Mouse (Mus musculus): ENCODE measurements at regions not wholly inside any gene's neighbourhood (a gene's known extent, or its start where the extent isn't known, plus 50 kb on each side); places are given as distances from the start of the nearest gene placed in this dataset.

DNA sequence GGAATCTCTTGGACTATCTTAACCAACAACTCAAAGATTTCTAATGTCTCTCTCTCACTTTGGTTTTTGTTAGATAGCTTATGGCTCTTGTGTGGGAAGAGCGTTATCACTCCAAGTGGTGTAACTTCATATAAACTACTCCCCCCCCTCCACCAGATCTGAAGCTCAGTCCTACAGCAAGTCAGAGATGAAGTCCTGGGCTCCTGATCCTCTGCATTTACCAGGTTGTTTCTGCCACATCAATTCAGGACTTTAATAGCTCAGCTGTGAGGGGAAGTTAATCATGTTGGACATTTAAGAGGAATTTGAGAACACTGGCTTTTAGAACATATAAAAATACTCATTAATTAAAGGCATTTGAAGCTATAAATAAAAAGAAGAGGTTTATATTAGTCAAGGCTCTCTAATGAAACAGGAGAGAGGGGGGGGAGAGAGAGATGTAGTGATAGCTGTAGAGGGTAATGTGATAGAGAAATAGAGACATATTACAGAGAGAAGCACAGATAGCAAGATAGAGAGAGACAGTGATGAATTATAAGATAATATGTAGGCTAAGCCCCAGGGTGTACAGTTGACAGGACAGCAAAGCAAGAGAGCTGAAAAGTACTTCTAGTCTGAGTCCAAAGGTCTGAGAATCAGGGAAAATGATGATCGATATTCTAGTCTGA lies 166.7 kb downstream of the Calcrl start:
- DNase-seq, result no peak
- no peaks in the 10 kb centered on the region for H3K27me3 ChIP-seq (ENCODE audit: control insufficient read depth, insufficient read depth, low read length)
- H3K36me3 ChIP-seq (ENCODE audit: control insufficient read depth, insufficient read depth, low read length), result no peaks in the 10 kb centered on the region
- H3K4me3 ChIP-seq (ENCODE audit: control insufficient read depth, insufficient read depth, low read length), result no peak overlapping the region
- no peak overlapping the region for H3K27ac ChIP-seq (ENCODE audit: control insufficient read depth, insufficient read depth, low read length)
- H3K4me1 ChIP-seq (replicated peaks; ENCODE audit: control insufficient read depth, insufficient read depth, low read length), result no peaks in the 10 kb centered on the region
- WGBS, result 98% methylated on average over 2 of the region's 2 CpGs
- no peak for TF ChIP-seq CTCF (IDR thresholded peaks at IDR 0.05; ENCODE audit: borderline replicate concordance, control insufficient read depth, extremely low read depth, insufficient read depth, low read length, poor library complexity)

DNA sequence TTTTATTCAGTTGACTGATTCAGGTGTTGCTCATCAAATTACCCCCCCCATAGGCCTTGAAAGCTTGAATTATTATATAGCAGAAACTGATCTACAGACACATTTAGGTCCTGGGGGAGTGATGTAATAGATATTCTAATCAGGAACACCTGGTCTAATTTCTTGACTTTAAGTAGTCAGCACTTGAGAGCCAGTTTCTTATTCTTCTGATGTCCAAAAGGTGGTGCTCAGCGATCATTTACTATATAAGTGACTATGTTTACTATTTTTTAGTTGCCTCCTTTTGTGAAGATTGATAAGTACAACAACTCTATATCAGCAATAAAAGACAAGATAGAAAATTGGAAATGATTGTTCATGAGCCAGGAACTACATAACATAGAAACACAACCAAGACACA lies 166.0 kb downstream of the Calcrl start:
- no peaks in the 10 kb centered on the region for H3K27me3 ChIP-seq (ENCODE audit: control insufficient read depth, insufficient read depth, low read length)
- no peak for TF ChIP-seq POLR2A (IDR thresholded peaks at IDR 0.05; ENCODE audit: control insufficient read depth, extremely low read depth, insufficient read depth, low read length, poor library complexity)
- no peak for TF ChIP-seq CTCF (IDR thresholded peaks at IDR 0.05; ENCODE audit: borderline replicate concordance, control insufficient read depth, extremely low read depth, insufficient read depth, low read length, poor library complexity)
- H3K4me3 ChIP-seq (ENCODE audit: control insufficient read depth, insufficient read depth, low read length), result no peak overlapping the region
- no peak overlapping the region for H3K27ac ChIP-seq (ENCODE audit: control insufficient read depth, insufficient read depth, low read length)
- no peaks in the 10 kb centered on the region for H3K36me3 ChIP-seq (ENCODE audit: control insufficient read depth, insufficient read depth, low read length)
- no peak for DNase-seq
- 77% methylated on average over 1 of the region's 1 CpGs for WGBS
- no peaks in the 10 kb centered on the region for H3K4me1 ChIP-seq (replicated peaks; ENCODE audit: control insufficient read depth, insufficient read depth, low read length)

DNA sequence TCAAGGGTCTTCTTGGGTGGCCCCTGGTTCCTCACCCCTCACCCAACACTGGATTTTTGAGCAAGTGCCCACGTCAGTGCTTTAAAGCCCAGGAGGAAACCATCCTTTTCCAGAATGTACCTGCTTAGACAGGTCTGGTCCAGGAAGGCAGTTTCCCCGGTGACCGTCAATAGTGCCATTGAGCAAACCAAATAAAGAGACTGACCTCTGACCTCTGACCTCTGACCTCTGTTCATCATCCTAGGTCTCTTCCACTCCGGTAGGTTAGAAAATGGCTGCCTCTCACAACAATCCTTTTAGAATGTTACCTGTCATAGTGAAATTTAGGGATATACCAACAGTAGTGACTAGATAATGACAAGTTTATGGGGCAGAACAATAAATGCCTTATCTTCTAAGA lies 164.5 kb downstream of the Calcrl start:
- TF ChIP-seq POLR2A (IDR thresholded peaks at IDR 0.05; ENCODE audit: control insufficient read depth, extremely low read depth, insufficient read depth, low read length, poor library complexity) (no peak), CTCF (IDR thresholded peaks at IDR 0.05; ENCODE audit: borderline replicate concordance, control insufficient read depth, extremely low read depth, insufficient read depth, low read length, poor library complexity) (no peak)
- 96% methylated on average over 4 of the region's 4 CpGs for WGBS
- DNase-seq, result no peak
- no peak overlapping the region for H3K27ac ChIP-seq (ENCODE audit: control insufficient read depth, insufficient read depth, low read length)
- H3K36me3 ChIP-seq (ENCODE audit: control insufficient read depth, insufficient read depth, low read length), result no peaks in the 10 kb centered on the region
- no peaks in the 10 kb centered on the region for H3K4me1 ChIP-seq (replicated peaks; ENCODE audit: control insufficient read depth, insufficient read depth, low read length)
- no peaks in the 10 kb centered on the region for H3K27me3 ChIP-seq (ENCODE audit: control insufficient read depth, insufficient read depth, low read length)
- no peak overlapping the region for H3K4me3 ChIP-seq (ENCODE audit: control insufficient read depth, insufficient read depth, low read length)

DNA sequence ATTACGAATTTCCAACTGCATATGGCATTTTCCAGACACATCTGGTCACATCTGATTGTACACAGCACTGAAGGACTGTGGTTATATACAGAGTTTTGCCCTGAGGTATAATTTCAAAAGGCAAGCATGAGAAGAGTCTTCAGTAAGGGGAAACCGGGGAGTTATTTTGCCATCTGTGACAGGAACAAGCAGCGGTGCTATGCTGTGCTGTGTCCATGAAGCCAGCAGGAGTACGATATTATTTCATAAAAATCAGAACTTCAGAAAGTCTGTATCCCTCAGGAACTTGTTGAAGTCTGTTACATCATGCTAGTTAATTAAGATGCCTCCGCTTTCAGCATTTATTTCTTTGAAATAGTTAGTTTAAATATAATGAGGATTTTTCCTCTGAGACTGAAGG lies 163.7 kb downstream of the Calcrl start:
- H3K27ac ChIP-seq (ENCODE audit: control insufficient read depth, insufficient read depth, low read length), result no peak overlapping the region
- DNase-seq, result no peak
- TF ChIP-seq CTCF (IDR thresholded peaks at IDR 0.05; ENCODE audit: borderline replicate concordance, control insufficient read depth, extremely low read depth, insufficient read depth, low read length, poor library complexity), result no peak
- no peak for TF ChIP-seq POLR2A (IDR thresholded peaks at IDR 0.05; ENCODE audit: control insufficient read depth, extremely low read depth, insufficient read depth, low read length, poor library complexity)
- WGBS, result 95% methylated on average over 5 of the region's 5 CpGs
- no peak overlapping the region for H3K4me3 ChIP-seq (ENCODE audit: control insufficient read depth, insufficient read depth, low read length)
- H3K4me1 ChIP-seq (replicated peaks; ENCODE audit: control insufficient read depth, insufficient read depth, low read length), result no peaks in the 10 kb centered on the region
- H3K27me3 ChIP-seq (ENCODE audit: control insufficient read depth, insufficient read depth, low read length), result no peaks in the 10 kb centered on the region
- no peaks in the 10 kb centered on the region for H3K36me3 ChIP-seq (ENCODE audit: control insufficient read depth, insufficient read depth, low read length)

DNA sequence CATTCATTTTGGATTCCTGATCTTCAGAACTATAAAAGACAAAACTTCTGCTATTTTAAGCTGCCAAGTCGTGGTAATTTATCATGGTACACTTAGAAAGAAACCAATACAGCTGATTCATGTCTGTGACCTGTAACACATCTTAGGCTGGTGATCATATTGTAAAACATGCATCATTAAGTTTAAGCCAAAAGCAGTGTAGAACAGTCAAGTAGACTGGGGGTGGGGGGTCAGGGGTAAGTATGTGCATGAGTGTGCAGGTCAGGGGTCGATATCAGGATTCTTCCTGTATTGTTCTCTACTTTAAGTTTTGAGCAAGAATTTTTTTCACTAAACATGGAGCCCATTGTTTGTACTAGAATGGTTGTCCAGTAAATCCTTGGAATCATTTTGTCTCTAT lies 160.7 kb downstream of the Calcrl start:
- 73% methylated on average over 2 of the region's 2 CpGs for WGBS
- no peaks in the 10 kb centered on the region for H3K27me3 ChIP-seq (ENCODE audit: control insufficient read depth, insufficient read depth, low read length)
- TF ChIP-seq CTCF (IDR thresholded peaks at IDR 0.05; ENCODE audit: borderline replicate concordance, control insufficient read depth, extremely low read depth, insufficient read depth, low read length, poor library complexity) (no peak), POLR2A (IDR thresholded peaks at IDR 0.05; ENCODE audit: control insufficient read depth, extremely low read depth, insufficient read depth, low read length, poor library complexity) (no peak)
- no peak for DNase-seq
- no peaks in the 10 kb centered on the region for H3K36me3 ChIP-seq (ENCODE audit: control insufficient read depth, insufficient read depth, low read length)
- no peaks in the 10 kb centered on the region for H3K4me1 ChIP-seq (replicated peaks; ENCODE audit: control insufficient read depth, insufficient read depth, low read length)
- H3K4me3 ChIP-seq (ENCODE audit: control insufficient read depth, insufficient read depth, low read length), result no peak overlapping the region
- H3K27ac ChIP-seq (ENCODE audit: control insufficient read depth, insufficient read depth, low read length), result no peak overlapping the region

DNA sequence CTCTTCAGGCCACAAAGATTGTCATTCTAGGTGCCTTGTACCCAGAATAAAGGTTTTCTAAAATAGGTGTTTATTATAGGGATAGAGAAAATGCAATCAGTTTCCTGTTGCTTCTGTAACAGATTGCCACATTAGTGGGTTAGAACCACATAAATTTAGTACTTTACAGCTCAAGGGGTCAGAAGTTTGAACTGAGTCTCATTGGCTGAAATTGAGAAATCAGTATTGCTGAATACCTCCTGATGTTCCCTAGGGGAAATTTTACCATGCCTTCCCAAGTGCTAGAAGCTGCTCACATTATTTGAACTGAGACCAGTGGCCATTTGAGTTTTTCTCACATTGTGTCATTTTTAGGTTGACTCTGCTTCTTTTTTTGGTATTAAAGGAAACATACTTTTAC lies 160.2 kb downstream of the Calcrl start:
- H3K27ac ChIP-seq (ENCODE audit: control insufficient read depth, insufficient read depth, low read length), result no peak overlapping the region
- no peak overlapping the region for H3K4me3 ChIP-seq (ENCODE audit: control insufficient read depth, insufficient read depth, low read length)
- DNase-seq, result no peak
- H3K4me1 ChIP-seq (replicated peaks; ENCODE audit: control insufficient read depth, insufficient read depth, low read length), result no peaks in the 10 kb centered on the region
- H3K27me3 ChIP-seq (ENCODE audit: control insufficient read depth, insufficient read depth, low read length), result no peaks in the 10 kb centered on the region
- H3K36me3 ChIP-seq (ENCODE audit: control insufficient read depth, insufficient read depth, low read length), result no peaks in the 10 kb centered on the region
- TF ChIP-seq POLR2A (IDR thresholded peaks at IDR 0.05; ENCODE audit: control insufficient read depth, extremely low read depth, insufficient read depth, low read length, poor library complexity) (no peak), CTCF (IDR thresholded peaks at IDR 0.05; ENCODE audit: borderline replicate concordance, control insufficient read depth, extremely low read depth, insufficient read depth, low read length, poor library complexity) (no peak)

DNA sequence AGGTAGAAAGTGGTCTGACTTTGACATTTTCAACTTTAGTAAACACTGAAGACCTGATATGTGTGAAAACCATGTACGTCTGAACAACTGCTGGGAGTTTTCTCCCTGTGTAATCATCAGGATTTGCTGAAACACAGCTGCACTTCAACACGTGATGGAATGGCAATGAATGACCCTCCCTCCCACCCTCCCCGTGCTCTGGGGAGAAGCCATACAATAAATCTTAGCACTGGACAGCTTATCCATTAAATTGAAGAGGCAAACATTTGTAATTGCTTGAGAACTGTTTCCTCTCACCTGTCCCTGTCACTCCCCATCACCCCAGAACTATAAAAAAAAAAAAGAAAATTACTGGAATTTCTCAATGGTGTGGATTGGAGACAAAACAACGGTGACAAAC lies 159.1 kb downstream of the Calcrl start:
- Histone ChIP-seq H3K27me3 (ENCODE audit: control insufficient read depth, insufficient read depth, low read length) (no peaks in the 10 kb centered on the region), H3K36me3 (ENCODE audit: control insufficient read depth, insufficient read depth, low read length) (no peaks in the 10 kb centered on the region)
- DNase-seq, result no peak

More for the DNA sequence above, 159.1 kb downstream of the Calcrl start:
- H3K27ac ChIP-seq (ENCODE audit: control insufficient read depth, insufficient read depth, low read length), result no peak overlapping the region
- no peak overlapping the region for H3K4me3 ChIP-seq (ENCODE audit: control insufficient read depth, insufficient read depth, low read length)
- 90% methylated on average over 4 of the region's 4 CpGs for WGBS
- TF ChIP-seq CTCF (IDR thresholded peaks at IDR 0.05; ENCODE audit: borderline replicate concordance, control insufficient read depth, extremely low read depth, insufficient read depth, low read length, poor library complexity) (no peak), POLR2A (IDR thresholded peaks at IDR 0.05; ENCODE audit: control insufficient read depth, extremely low read depth, insufficient read depth, low read length, poor library complexity) (no peak)
- H3K4me1 ChIP-seq (replicated peaks; ENCODE audit: control insufficient read depth, insufficient read depth, low read length), result no peaks in the 10 kb centered on the region
